Comparison of ENCODE assay signal across 8 mouse cellular contexts in the genomic region with DNA sequence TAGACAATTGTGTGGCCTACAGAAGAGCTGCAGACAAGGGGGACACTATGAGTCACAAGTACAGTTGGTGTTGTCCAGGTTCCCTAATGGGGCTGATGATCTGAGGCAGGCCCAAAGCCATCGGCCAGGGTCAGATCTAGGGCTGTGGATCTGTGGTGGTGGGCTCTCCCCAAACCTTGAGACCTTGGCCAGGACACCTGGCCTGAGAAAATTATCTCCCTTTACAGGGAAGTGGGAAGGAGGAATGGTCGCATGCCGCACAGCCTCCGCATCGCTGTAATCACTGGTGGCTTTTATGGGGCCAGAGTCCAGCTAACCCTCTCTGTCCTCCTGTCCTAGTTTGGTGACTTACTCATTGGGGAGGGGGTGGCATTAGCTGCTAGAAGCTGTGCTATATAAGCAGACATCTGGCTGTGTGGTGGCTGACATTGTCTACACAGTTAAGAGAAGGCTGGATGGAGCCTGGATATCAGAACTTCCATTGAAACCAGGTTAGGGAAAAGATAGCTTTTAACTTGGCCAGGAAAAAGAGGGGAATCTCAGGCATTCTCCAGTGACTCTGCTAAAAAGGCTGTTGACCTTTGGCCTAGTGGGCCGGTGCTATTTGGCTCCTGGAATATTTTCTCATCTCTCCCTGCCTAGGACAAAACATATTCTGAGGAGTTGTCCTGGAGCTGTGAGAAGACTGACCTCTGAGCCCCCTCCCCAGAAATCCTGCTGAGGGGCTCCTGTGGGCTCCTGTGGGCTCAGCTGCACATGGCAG. TPM values are rescaled to one million over a fixed set of nuclear protein-coding genes. Genes with fewer than 3 reads are reported as not detected.
DNase-seq lines count a peak whose midpoint lies in the region; ATAC-seq and TF ChIP-seq lines count a peak whose summit lies in the region.

No protein-coding gene starts in this region.

- H3K4me1 ChIP-seq in forebrain, embryonic 10.5 days, result peaks cover 99% of the 10 kb centered on the region
- peaks cover 36% of the 10 kb centered on the region for H3K4me1 ChIP-seq in intestine, postnatal 0 days (replicated peaks; ENCODE audit: control insufficient read depth, insufficient read depth, low read length)
- peaks cover 51% of the 10 kb centered on the region for H3K4me1 ChIP-seq in midbrain, embryonic 11.5 days (ENCODE audit: control insufficient read depth, insufficient read depth, low read length)

- peaks cover 4% of the 10 kb centered on the region; the same call in 1 of the 2 replicates for H3K36me3 ChIP-seq in forebrain, embryonic 10.5 days (replicated peaks)
- H3K36me3 ChIP-seq in intestine, postnatal 0 days (ENCODE audit: control insufficient read depth, insufficient read depth), result no peaks in the 10 kb centered on the region
- H3K36me3 ChIP-seq in midbrain, embryonic 11.5 days (ENCODE audit: control insufficient read depth, insufficient read depth, low read length), result no peaks in the 10 kb centered on the region

- H3K4me2 ChIP-seq in intestine, postnatal 0 days (replicated peaks; ENCODE audit: low read depth), result peak overlapping the region; percentile 85
- H3K4me2 ChIP-seq in midbrain, embryonic 11.5 days, result peak overlapping the region; percentile 92

- 72% methylated on average over 6 of the region's 6 CpGs for WGBS in forebrain, embryonic 10.5 days
- 42% methylated on average over 6 of the region's 6 CpGs for WGBS in intestine, postnatal 0 days
- WGBS in midbrain, embryonic 11.5 days, result 76% methylated on average over 6 of the region's 6 CpGs

- peaks cover 18% of the 10 kb centered on the region for H3K27me3 ChIP-seq in forebrain, embryonic 10.5 days (ENCODE audit: poor library complexity, severe bottlenecking)
- no peaks in the 10 kb centered on the region for H3K27me3 ChIP-seq in intestine, postnatal 0 days (replicated peaks; ENCODE audit: control insufficient read depth, insufficient read depth, low read length)
- peaks cover 17% of the 10 kb centered on the region for H3K27me3 ChIP-seq in midbrain, embryonic 11.5 days (ENCODE audit: control insufficient read depth, insufficient read depth, low read length)

- no peak for TF ChIP-seq CTCF in intestine, postnatal 0 days (IDR thresholded peaks at IDR 0.05; ENCODE audit: low read depth)

- H3K9ac ChIP-seq in intestine, postnatal 0 days (ENCODE audit: low read depth, low read length), result 0 out of 2 replicates have a peak overlapping the region, but pooled peaks have one; percentile 31
- H3K9ac ChIP-seq in midbrain, embryonic 11.5 days (ENCODE audit: low read length), result peak overlapping the region; percentile 34

- H3K4me3 ChIP-seq in forebrain, embryonic 10.5 days, result peak overlapping the region; percentile 92
- H3K4me3 ChIP-seq in intestine, postnatal 0 days (ENCODE audit: low read depth, low read length), result peak overlapping the region; percentile 78
- no peak overlapping the region for H3K4me3 ChIP-seq in midbrain, embryonic 11.5 days (ENCODE audit: low read depth, low read length)

- H3K27ac ChIP-seq in forebrain, embryonic 10.5 days, result peak overlapping the region; percentile 93
- H3K27ac ChIP-seq in intestine, postnatal 0 days (ENCODE audit: low read depth, low read length), result peak overlapping the region; percentile 69
- no peak overlapping the region for H3K27ac ChIP-seq in midbrain, embryonic 11.5 days (ENCODE audit: low read depth, low read length)

- peak; percentile 57 for DNase-seq in kidney, adult 11 months
- no peak for DNase-seq in kidney, postnatal 4 days
- DNase-seq in forebrain, embryonic 10.5 days (ENCODE audit: extremely low spot score, low spot score), result no peak
- DNase-seq in midbrain, embryonic 11.5 days (ENCODE audit: low spot score, missing footprints), result no peak
- DNase-seq in MN1 (ENCODE audit: low spot score), result no peak
- no peak for DNase-seq in cerebellum, postnatal 36 days
- no peak for DNase-seq in urinary bladder, postnatal 14 days (ENCODE audit: low spot score)

- no peaks in the 10 kb centered on the region for H3K9me3 ChIP-seq in forebrain, embryonic 10.5 days
- no peaks in the 10 kb centered on the region for H3K9me3 ChIP-seq in intestine, postnatal 0 days (ENCODE audit: control insufficient read depth)
- no peaks in the 10 kb centered on the region for H3K9me3 ChIP-seq in midbrain, embryonic 11.5 days (ENCODE audit: control insufficient read depth, low read length)

- ATAC-seq in intestine, postnatal 0 days, result no peak
- ATAC-seq in midbrain, embryonic 11.5 days (ENCODE audit: low FRiP score), result no peak

RNA-seq across cellular contexts. Expression of a gene that starts 2.7 kb away (rescaled TPM):
- 9.4 and 11.1 TPM in 2 replicates for polyA plus RNA-seq in forebrain, embryonic 10.5 days (2016; fragmentation: Nextera tagmentation; extraction: Ambion mirVana)
- polyA plus RNA-seq in intestine, postnatal 0 days (2015; fragmentation: Nextera tagmentation; extraction: Ambion mirVana), result 15.8 and 16.2 TPM in 2 replicates
- polyA plus RNA-seq in midbrain, embryonic 11.5 days (2014; fragmentation: Nextera tagmentation; extraction: Ambion mirVana), result 9.0 and 10.9 TPM in 2 replicates
